Comparison of ENCODE assay signal across 9 mouse cellular contexts in genomic region chr4:46485696-46486417, GRCm38 (mm10). TPM values are rescaled to one million over a fixed set of nuclear protein-coding genes. Genes with fewer than 3 reads are reported as not detected.
DNase-seq lines count a peak whose midpoint lies in the region; ATAC-seq and TF ChIP-seq lines count a peak whose summit lies in the region.
"Had no signal": no experiment of that assay in that cellular context is flagged by ENCODE, and none has a peak within 500 bp of the region (broad histone marks: within the 10 kb centered on the region; RNA-seq: fewer than 3 reads in every experiment).

No protein-coding gene starts in this region.

- WGBS in midbrain, embryonic 11.5 days, result 64% methylated on average over 14 of the region's 14 CpGs
- 58% methylated on average over 13 of the region's 14 CpGs for WGBS in midbrain, embryonic 15.5 days
- WGBS in limb, embryonic 14.5 days, result 39% methylated on average over 14 of the region's 14 CpGs

- no peak overlapping the region for H3K27ac ChIP-seq in midbrain, embryonic 11.5 days (ENCODE audit: low read depth, low read length)
- H3K27ac ChIP-seq in midbrain, embryonic 15.5 days, result no peak overlapping the region
- no peak overlapping the region for H3K27ac ChIP-seq in limb, embryonic 14.5 days (replicated peaks; ENCODE audit: low read depth, low read length)
- H3K27ac ChIP-seq: limb, embryonic 12.5 days had no signal

- TF ChIP-seq POLR2A in limb, embryonic 14.5 days (IDR thresholded peaks at IDR 0.05; ENCODE audit: borderline replicate concordance, extremely low read depth, insufficient read depth, insufficient read length), result no peak

- no peak for ATAC-seq in midbrain, embryonic 11.5 days (ENCODE audit: low FRiP score)
- no peak for ATAC-seq in midbrain, embryonic 15.5 days (replicated peaks)
- ATAC-seq in limb, embryonic 14.5 days (ENCODE audit: low FRiP score, low read depth), result no peak

- no peaks in the 10 kb centered on the region for H3K9me3 ChIP-seq in midbrain, embryonic 11.5 days (ENCODE audit: control insufficient read depth, low read length)
- H3K9me3 ChIP-seq in midbrain, embryonic 15.5 days, result no peaks in the 10 kb centered on the region
- no peaks in the 10 kb centered on the region for H3K9me3 ChIP-seq in limb, embryonic 14.5 days (ENCODE audit: control insufficient read depth, low read length)
- H3K9me3 ChIP-seq: limb, embryonic 12.5 days had no signal

- H3K36me3 ChIP-seq in midbrain, embryonic 11.5 days (ENCODE audit: control insufficient read depth, insufficient read depth, low read length), result no peaks in the 10 kb centered on the region
- H3K36me3 ChIP-seq in midbrain, embryonic 15.5 days (replicated peaks), result no peaks in the 10 kb centered on the region
- H3K36me3 ChIP-seq in limb, embryonic 14.5 days (ENCODE audit: control insufficient read depth, insufficient read depth, low read length), result no peaks in the 10 kb centered on the region
- H3K36me3 ChIP-seq: limb, embryonic 12.5 days had no signal

- no peak overlapping the region for H3K4me3 ChIP-seq in midbrain, embryonic 11.5 days (ENCODE audit: low read depth, low read length)
- no peak overlapping the region for H3K4me3 ChIP-seq in midbrain, embryonic 15.5 days
- H3K4me3 ChIP-seq in limb, embryonic 14.5 days (replicated peaks; ENCODE audit: low read length), result no peak overlapping the region
- H3K4me3 ChIP-seq: limb, embryonic 12.5 days had no signal

- peak; percentile 45 for DNase-seq in midbrain, embryonic 11.5 days (ENCODE audit: low spot score, missing footprints)
- peak; percentile 24 for DNase-seq in embryo, embryonic 9.5 days (ENCODE audit: extremely low spot score)
- peak; percentile 69 for DNase-seq in heart, postnatal 25 days (ENCODE audit: low spot score)
- peak; percentile 20 for DNase-seq in limb, embryonic 14.5 days (ENCODE audit: low spot score)
- peak; percentile 88 for DNase-seq in naive thymus-derived CD4-positive, alpha-beta T cell, adult 2 months (ENCODE audit: low read depth)
- peak; percentile 91 to 92 for DNase-seq in thymus, postnatal 36 days
- DNase-seq in cerebellum, postnatal 4 days (ENCODE audit: low spot score in 2 of 2), result no peak

- no peak overlapping the region for H3K4me2 ChIP-seq in midbrain, embryonic 11.5 days
- H3K4me2 ChIP-seq in midbrain, embryonic 15.5 days, result no peak overlapping the region
- no peak overlapping the region for H3K4me2 ChIP-seq in limb, embryonic 14.5 days (replicated peaks; ENCODE audit: low read depth, low read length, severe bottlenecking)
- H3K4me2 ChIP-seq: limb, embryonic 12.5 days had no signal

- intact Hi-C loops in heart, postnatal 25 days (cut with DNase I), result loop anchor here (5.0 kb wide), 1 partner anchor 34 kb away; the partner anchor contains the start of gene Anp32b

- H3K27me3 ChIP-seq in midbrain, embryonic 11.5 days (ENCODE audit: control insufficient read depth, insufficient read depth, low read length), result no peaks in the 10 kb centered on the region
- H3K27me3 ChIP-seq in midbrain, embryonic 15.5 days (replicated peaks), result no peaks in the 10 kb centered on the region
- no peaks in the 10 kb centered on the region for H3K27me3 ChIP-seq in limb, embryonic 14.5 days (ENCODE audit: control insufficient read depth, insufficient read depth, low read length)
- H3K27me3 ChIP-seq: limb, embryonic 12.5 days had no signal

- H3K9ac ChIP-seq in midbrain, embryonic 11.5 days (ENCODE audit: low read length), result no peak overlapping the region
- no peak overlapping the region for H3K9ac ChIP-seq in midbrain, embryonic 15.5 days
- H3K9ac ChIP-seq in limb, embryonic 14.5 days (ENCODE audit: low read depth, low read length, severe bottlenecking), result no peak overlapping the region
- H3K9ac ChIP-seq: limb, embryonic 12.5 days had no signal

- H3K4me1 ChIP-seq in midbrain, embryonic 11.5 days (ENCODE audit: control insufficient read depth, insufficient read depth, low read length), result 0 out of 2 replicates have a peak, but pooled peaks cover 5% of the 10 kb centered on the region
- peaks cover 11% of the 10 kb centered on the region for H3K4me1 ChIP-seq in midbrain, embryonic 15.5 days
- H3K4me1 ChIP-seq in limb, embryonic 14.5 days (ENCODE audit: control insufficient read depth, insufficient read depth, low read length), result peaks cover 5% of the 10 kb centered on the region

RNA-seq across cellular contexts. Expression of gene Nans, which starts 3.2 kb away (rescaled TPM):
- 76.0 and 76.5 TPM in 2 replicates for polyA plus RNA-seq in midbrain, embryonic 11.5 days (2014; fragmentation: Nextera tagmentation; extraction: Ambion mirVana)
- 69.8 and 76.2 TPM in 2 replicates for polyA plus RNA-seq in midbrain, embryonic 15.5 days (2015; fragmentation: Nextera tagmentation; extraction: Ambion mirVana)
- total RNA-seq in heart, postnatal 25 days (2021), result 10 to 100 TPM; 15.5 to 16.5 TPM
- 75.9 and 82.4 TPM in 2 replicates for polyA plus RNA-seq in limb, embryonic 14.5 days (2012; rRNA removed)
- polyA plus RNA-seq in limb, embryonic 14.5 days (2014; fragmentation: Nextera tagmentation; extraction: Ambion mirVana), result 84.1 and 84.5 TPM in 2 replicates

RNA-seq across cellular contexts. Expression of gene Anp32b, which starts 35.2 kb away (rescaled TPM):
- polyA plus RNA-seq in midbrain, embryonic 11.5 days (2014; fragmentation: Nextera tagmentation; extraction: Ambion mirVana), result 285 and 311 TPM in 2 replicates
- 72.3 and 74.4 TPM in 2 replicates for polyA plus RNA-seq in midbrain, embryonic 15.5 days (2015; fragmentation: Nextera tagmentation; extraction: Ambion mirVana)
- 10 to 100 TPM; 51.7 to 57.3 TPM for total RNA-seq in heart, postnatal 25 days (2021)
- 79.2 and 159 TPM in 2 replicates for polyA plus RNA-seq in limb, embryonic 14.5 days (2012; rRNA removed)
- 245 and 249 TPM in 2 replicates for polyA plus RNA-seq in limb, embryonic 14.5 days (2014; fragmentation: Nextera tagmentation; extraction: Ambion mirVana)

RNA-seq across cellular contexts. Expression of gene Trim14, which starts 50.1 kb away (rescaled TPM):
- 0.46 and 0.99 TPM in 2 replicates for polyA plus RNA-seq in midbrain, embryonic 11.5 days (2014; fragmentation: Nextera tagmentation; extraction: Ambion mirVana)
- 0.82 and 1.1 TPM in 2 replicates for polyA plus RNA-seq in midbrain, embryonic 15.5 days (2015; fragmentation: Nextera tagmentation; extraction: Ambion mirVana)
- total RNA-seq in heart, postnatal 25 days (2021), result 1 to 10 TPM; 1.7 to 1.9 TPM
- 1.6 and 2.5 TPM in 2 replicates for polyA plus RNA-seq in limb, embryonic 14.5 days (2012; rRNA removed)
- 2.6 and 3.3 TPM in 2 replicates for polyA plus RNA-seq in limb, embryonic 14.5 days (2014; fragmentation: Nextera tagmentation; extraction: Ambion mirVana)

Comparison
In these comparisons a context has a peak if more than half of its experiments do, and no peak if none do; other contexts are left out.
1. DNase-seq: peak in midbrain, embryonic 11.5 days (single experiment), embryo, embryonic 9.5 days (single experiment), heart, postnatal 25 days (single experiment), limb, embryonic 14.5 days (single experiment), naive thymus-derived CD4-positive, alpha-beta T cell, adult 2 months (single experiment) and thymus, postnatal 36 days (2 of 2); none in cerebellum, postnatal 4 days (0 of 2).